Mouse (Mus musculus) CH12.LX (cell line): ENCODE results near the gene Smarcad1. TPM values are rescaled to one million over a fixed set of nuclear protein-coding genes. Genes with fewer than 3 reads are reported as not detected.
A peak's percentile ranks its signal among the peaks of the same experiment; 100 is the strongest.

ENCODE experiments used
- DNase-seq: peaks from one replicate; pipeline ENCODE4 v3.0.0-alpha.2; 2013; ENCODE audit errors: extremely low read depth
- H3K27ac ChIP-seq: 2 replicates; pipeline ENCODE4 v1.5.1; 2012; ENCODE audit warnings: low read depth, mild to moderate bottlenecking, control low read depth, moderate library complexity; ENCODE audit not compliant: insufficient read depth
- H3K27me3 ChIP-seq: replicated peaks from 2 replicates; pipeline ENCODE3; 2012; ENCODE audit warnings: inconsistent platforms
- H3K36me3 ChIP-seq, 2 experiments: replicated peaks in 1 of 2; 2 replicates each; pipeline versions ENCODE3 to v1.6.1; 2012; ENCODE audit warnings: inconsistent platforms in 1 of 2, low read length in 1 of 2, mild to moderate bottlenecking in 1 of 2, mixed read lengths in 1 of 2, moderate library complexity in 1 of 2; ENCODE audit not compliant: control insufficient read depth in 1 of 2, insufficient read depth in 1 of 2
- H3K4me1 ChIP-seq, 2 experiments: 2 replicates each; pipeline ENCODE4 v1.6.1; 2012; ENCODE audit warnings: inconsistent platforms in 1 of 2, moderate library complexity in 1 of 2; ENCODE audit not compliant: insufficient read depth in 2 of 2, control insufficient read depth in 1 of 2
- H3K4me2 ChIP-seq: 2 replicates; pipeline ENCODE4 v1.6.1; 2012; ENCODE audit warnings: low read depth, mild to moderate bottlenecking, control low read depth; ENCODE audit not compliant: poor library complexity, insufficient read depth, severe bottlenecking
- H3K4me3 ChIP-seq, 3 experiments: fragments of 150-350 bp in 1 of 3; sonication (generic) in 1 of 3; replicated peaks in 1 of 3; 2 replicates each; pipeline versions ENCODE3 to v1.5.1; 2011 to 2012; ENCODE audit warnings: low read depth in 2 of 3, low read length in 2 of 3, mild to moderate bottlenecking in 2 of 3, moderate library complexity in 2 of 3, control low read depth in 1 of 3, improper control_type of control experiment in 1 of 3, inconsistent platforms in 1 of 3, mixed read lengths in 1 of 3; ENCODE audit not compliant: poor library complexity in 1 of 3
- H3K79me2 ChIP-seq: replicated peaks from 2 replicates; pipeline ENCODE4 v1.6.1; 2012; ENCODE audit warnings: mild to moderate bottlenecking, moderate library complexity; ENCODE audit not compliant: control insufficient read depth, poor library complexity, insufficient read depth, severe bottlenecking; ENCODE audit errors: extremely low read depth
- H3K9ac ChIP-seq: 2 replicates; pipeline ENCODE4 v1.6.1; 2012; ENCODE audit warnings: low read depth, mild to moderate bottlenecking, control low read depth, moderate library complexity; ENCODE audit not compliant: insufficient read depth
- H3K9me3 ChIP-seq: replicated peaks from 2 replicates; pipeline ENCODE3; 2012; ENCODE audit warnings: low read length, inconsistent platforms, mixed read lengths
- BHLHE40 ChIP-seq: IDR thresholded peaks from 2 replicates; pipeline ENCODE4 v1.6.1; 2011; ENCODE audit warnings: mild to moderate bottlenecking, low read depth, low read length, improper control_type of control experiment
- CHD1 ChIP-seq: IDR thresholded peaks from 2 replicates; pipeline ENCODE4 v1.6.1; 2012; ENCODE audit warnings: low read depth, low read length, improper control_type of control experiment, inconsistent platforms
- CHD2 ChIP-seq: IDR thresholded peaks from 2 replicates; pipeline ENCODE4 v1.6.1; 2011; ENCODE audit warnings: low read length, improper control_type of control experiment
- CTCF ChIP-seq, 2 experiments: IDR thresholded peaks in 1 of 2; conservative IDR thresholded peaks in 1 of 2; 2 replicates each; pipeline ENCODE4 v1.5.1; 2011 to 2012; ENCODE audit warnings: low read depth in 2 of 2, low read length in 2 of 2, improper control_type of control experiment in 1 of 2, inconsistent platforms in 1 of 2, mild to moderate bottlenecking in 1 of 2, moderate library complexity in 1 of 2
- E2F4 ChIP-seq: IDR thresholded peaks from 2 replicates; pipeline ENCODE4 v1.6.1; 2011; ENCODE audit warnings: low read depth, low read length, improper control_type of control experiment; ENCODE audit not compliant: insufficient replicate concordance
- ELF1 ChIP-seq: IDR thresholded peaks from 2 replicates; pipeline ENCODE4 v1.6.1; 2014; ENCODE audit warnings: low read depth, mild to moderate bottlenecking, inconsistent platforms, low read length, improper control_type of control experiment
- EP300 ChIP-seq: IDR thresholded peaks from 2 replicates; pipeline ENCODE4 v1.6.1; 2011; ENCODE audit warnings: low read length, improper control_type of control experiment
- ETS1 ChIP-seq: conservative IDR thresholded peaks from 2 replicates; pipeline ENCODE4 v1.6.1; 2012; ENCODE audit warnings: low read depth, mild to moderate bottlenecking, inconsistent platforms, low read length, improper control_type of control experiment, moderate library complexity
- GABPA ChIP-seq: IDR thresholded peaks from 2 replicates; pipeline ENCODE4 v1.6.1; 2012; ENCODE audit warnings: low read depth, low read length, improper control_type of control experiment, inconsistent platforms; ENCODE audit not compliant: insufficient replicate concordance
- HCFC1 ChIP-seq: IDR thresholded peaks from 2 replicates; pipeline ENCODE4 v1.6.1; 2012; ENCODE audit warnings: low read depth, mild to moderate bottlenecking, inconsistent platforms, low read length, improper control_type of control experiment
- IRF4 ChIP-seq: IDR thresholded peaks from 2 replicates; pipeline ENCODE4 v1.6.1; 2014; ENCODE audit warnings: low read depth, mild to moderate bottlenecking, inconsistent platforms, low read length, improper control_type of control experiment
- JUN ChIP-seq: IDR thresholded peaks from 2 replicates; pipeline ENCODE4 v1.6.1; 2011; ENCODE audit warnings: low read depth, mild to moderate bottlenecking, low read length, improper control_type of control experiment, moderate library complexity; ENCODE audit not compliant: insufficient read depth
- JUND ChIP-seq: conservative IDR thresholded peaks from 2 replicates; pipeline ENCODE4 v1.6.1; 2011; ENCODE audit warnings: low read depth, low read length, improper control_type of control experiment
- KAT2A ChIP-seq: IDR thresholded peaks from 2 replicates; pipeline ENCODE4 v1.6.1; 2012; ENCODE audit warnings: low read length, improper control_type of control experiment, inconsistent platforms; ENCODE audit not compliant: insufficient replicate concordance
- MAFK ChIP-seq: IDR thresholded peaks from 2 replicates; pipeline ENCODE4 v1.6.1; 2011; ENCODE audit warnings: low read length, improper control_type of control experiment; ENCODE audit not compliant: insufficient replicate concordance
- MAX ChIP-seq: IDR thresholded peaks from 2 replicates; pipeline ENCODE4 v1.6.1; 2011; ENCODE audit warnings: low read length, improper control_type of control experiment
- MAZ ChIP-seq: IDR thresholded peaks from 2 replicates; pipeline ENCODE4 v1.6.1; 2012; ENCODE audit warnings: low read depth, mild to moderate bottlenecking, inconsistent platforms, low read length, improper control_type of control experiment, moderate library complexity
- MEF2A ChIP-seq: IDR thresholded peaks from 2 replicates; pipeline ENCODE4 v1.6.1; 2014; ENCODE audit warnings: low read depth, mild to moderate bottlenecking, inconsistent platforms, low read length, improper control_type of control experiment, borderline replicate concordance
- MXI1 ChIP-seq: IDR thresholded peaks from 2 replicates; pipeline ENCODE4 v1.6.1; 2011; ENCODE audit warnings: mild to moderate bottlenecking, low read depth, low read length, improper control_type of control experiment
- MYC ChIP-seq: IDR thresholded peaks from 2 replicates; pipeline ENCODE4 v1.6.1; 2011; ENCODE audit warnings: low read depth, mild to moderate bottlenecking, improper control_type of control experiment, low read length
- NRF1 ChIP-seq: IDR thresholded peaks from 2 replicates; pipeline ENCODE4 v1.6.1; 2014; ENCODE audit warnings: low read depth, mild to moderate bottlenecking, inconsistent platforms, low read length, improper control_type of control experiment, moderate library complexity
- PAX5 ChIP-seq: IDR thresholded peaks from 2 replicates; pipeline ENCODE4 v1.6.1; 2012; ENCODE audit warnings: low read length, inconsistent platforms, mixed read lengths
- POLR2A ChIP-seq: IDR thresholded peaks from 2 replicates; pipeline ENCODE4 v1.6.1; 2011; ENCODE audit warnings: low read depth, mild to moderate bottlenecking, improper control_type of control experiment, low read length
- POLR2AphosphoS2 ChIP-seq: IDR thresholded peaks from 2 replicates; pipeline ENCODE4 v1.6.1; 2011; ENCODE audit warnings: low read depth, low read length, improper control_type of control experiment
- RAD21 ChIP-seq: IDR thresholded peaks from 2 replicates; pipeline ENCODE4 v1.6.1; 2011; ENCODE audit warnings: low read depth, mild to moderate bottlenecking, low read length, improper control_type of control experiment, moderate library complexity
- RCOR1 ChIP-seq: conservative IDR thresholded peaks from 2 replicates; pipeline ENCODE4 v1.6.1; 2012; ENCODE audit warnings: low read depth, mild to moderate bottlenecking, inconsistent platforms, low read length, improper control_type of control experiment
- SIN3A ChIP-seq: IDR thresholded peaks from 2 replicates; pipeline ENCODE4 v1.6.1; 2012; ENCODE audit warnings: low read length, improper control_type of control experiment, inconsistent platforms
- TBP ChIP-seq: conservative IDR thresholded peaks from 2 replicates; pipeline ENCODE4 v1.6.1; 2011; ENCODE audit warnings: low read depth, low read length, improper control_type of control experiment
- TCF12 ChIP-seq: IDR thresholded peaks from 2 replicates; pipeline ENCODE4 v1.6.1; 2014; ENCODE audit warnings: low read depth, mild to moderate bottlenecking, inconsistent platforms, low read length, improper control_type of control experiment
- UBTF ChIP-seq: IDR thresholded peaks from 2 replicates; pipeline ENCODE4 v1.6.1; 2012; ENCODE audit warnings: low read depth, mild to moderate bottlenecking, inconsistent platforms, low read length, improper control_type of control experiment, moderate library complexity
- USF1 ChIP-seq: IDR thresholded peaks from 2 replicates; pipeline ENCODE4 v1.6.1; 2014; ENCODE audit warnings: low read depth, mild to moderate bottlenecking, inconsistent platforms, low read length, improper control_type of control experiment
- USF2 ChIP-seq: conservative IDR thresholded peaks from 2 replicates; pipeline ENCODE4 v1.6.1; 2011; ENCODE audit warnings: low read depth, low read length, improper control_type of control experiment
- ZC3H11A ChIP-seq: IDR thresholded peaks from 2 replicates; pipeline ENCODE4 v1.6.1; 2012; ENCODE audit warnings: low read depth, mild to moderate bottlenecking, inconsistent platforms, low read length, improper control_type of control experiment
- ZKSCAN1 ChIP-seq: IDR thresholded peaks from 2 replicates; pipeline ENCODE4 v1.6.1; 2012; ENCODE audit warnings: low read depth, inconsistent platforms, low read length, improper control_type of control experiment, borderline replicate concordance
- ZMIZ1 ChIP-seq: IDR thresholded peaks from 2 replicates; pipeline ENCODE4 v1.6.1; 2012; ENCODE audit warnings: low read depth, mild to moderate bottlenecking, inconsistent platforms, low read length, improper control_type of control experiment
- ZNF384 ChIP-seq: IDR thresholded peaks from 2 replicates; pipeline ENCODE4 v1.6.1; 2012; ENCODE audit warnings: low read depth, low read length, improper control_type of control experiment, inconsistent platforms
- dilution Hi-C: fragments of 300-500 bp; cut with MboI; formaldehyde crosslinking; loops from 2 replicates; pipeline ENCODE4 v1.14.3; 2020; ENCODE audit warnings: low sequenced_read_pairs; ENCODE audit not compliant: extremely low pct_unique_long_range_greater_than_20kb, extremely low pct_ligation_motif_present
- in situ Hi-C: fragments of 300-500 bp; cut with MboI; formaldehyde crosslinking; loops from 3 replicates; pipeline ENCODE4 v1.14.3; 2019; ENCODE audit warnings: low sequenced_read_pairs, low pct_ligation_motif_present, low pct_unique_long_range_greater_than_20kb, mixed read lengths
- polyA plus RNA-seq: library from polyadenylated mRNA; unstranded; fragments of >175 nt; gene quantifications from 2 replicates; pipeline ENCODE4 v1.2.1, GENCODE M21; 2012; ENCODE audit warnings: low read depth; ENCODE audit not compliant: insufficient read length
- total RNA-seq, 2 experiments: library from RNA; depleted of rRNA; stranded (reverse); fragments of 300-350 nt in 1 of 2; fragments of >200 nt in 1 of 2; gene quantifications; 2 replicates each; pipeline ENCODE4 v1.2.3; 2012 to 2014

Gene Smarcad1
- total and polyA plus RNA-seq, 3 experiments = 30.2 to 57.4 (median 43.9) TPM

- Histone ChIP-seq H3K79me2 (0 out of 2 replicates have a peak, but pooled peaks cover 1% of the 10 kb centered on the region), H3K4me1 (peaks cover 12 to 59% of the 10 kb centered on the region in 2 experiments), H3K4me2 (peak overlapping the region; percentile 98), H3K9me3 (no peaks in the 10 kb centered on the region), H3K36me3 (no peaks in the 10 kb centered on the region), H3K27ac (peak overlapping the region; percentile 11; the same call in 1 of the 2 replicates), H3K27me3 (no peaks in the 10 kb centered on the region), H3K4me3 (no peak overlapping the region), H3K9ac (peak overlapping the region; percentile 40; the same call in 1 of the 2 replicates)
- dilution Hi-C loops (no loop called here), in situ Hi-C loops (loop anchor here (25.0 kb wide), 1 partner anchor 222 kb away; no protein-coding TSS in a partner anchor)
- TF ChIP-seq ZMIZ1 = no peak
- TF ChIP-seq USF1 = peak; percentile 52
- no peak for TF ChIP-seq MAZ
- peak; percentile 54 for TF ChIP-seq MAX
- no peak; the same call in 1 of the 2 replicates for TF ChIP-seq USF2
- no peak for TF ChIP-seq TBP
- TF ChIP-seq ETS1 = no peak
- TF ChIP-seq E2F4 = no peak
- TF ChIP-seq ELF1 = no peak
- no peak for TF ChIP-seq RAD21
- TF ChIP-seq SIN3A = no peak
- TF ChIP-seq POLR2A = no peak
- no peak for TF ChIP-seq ZNF384
- no peak for TF ChIP-seq EP300
- TF ChIP-seq BHLHE40 = 0 out of 2 replicates have a peak, but pooled peaks have one; percentile 21
- no peak for TF ChIP-seq JUN
- TF ChIP-seq HCFC1 = no peak
- TF ChIP-seq TCF12 = no peak
- TF ChIP-seq ZKSCAN1 = no peak
- no peak for TF ChIP-seq MAFK
- no peak for TF ChIP-seq RCOR1
- TF ChIP-seq CHD2 = no peak
- no peak for TF ChIP-seq CHD1
- TF ChIP-seq GABPA = no peak
- TF ChIP-seq ZC3H11A = no peak
- no peak for TF ChIP-seq NRF1
- TF ChIP-seq PAX5 = no peak
- no peak for TF ChIP-seq MEF2A
- TF ChIP-seq MXI1 = no peak
- no peak for TF ChIP-seq POLR2AphosphoS2
- no peak for TF ChIP-seq CTCF (conservative IDR thresholded peaks at IDR 0.05 in 1 of 2, IDR thresholded peaks at IDR 0.05 in 1 of 2; ENCODE audit: low read depth in 2 of 2, low read length in 2 of 2)
- no peak for TF ChIP-seq UBTF
- no peak for TF ChIP-seq JUND
- TF ChIP-seq IRF4 = no peak
- 0 out of 2 replicates have a peak, but pooled peaks have one; percentile 37 for TF ChIP-seq MYC
- no peak for TF ChIP-seq KAT2A
- no peak for DNase-seq
Measured at GRCm38 (mm10) chr6:65140750-65141243, 98.4 kb downstream of the Smarcad1 start.
